Mouse (Mus musculus) left cerebral cortex, adult 8-10 months (tissue): ENCODE measurements around the gene Mtss1l. TPM values are rescaled to one million over a fixed set of nuclear protein-coding genes. Genes with fewer than 3 reads are reported as not detected.
"Not testable (repeated sequence)": the region's sequence is repeated elsewhere in the genome, so short reads cannot be mapped to it uniquely, and the experiment has no call there.

Experiments used
- DNase-seq, 2 experiments: peaks; one replicate each; pipeline ENCODE4 v3.0.0; 2022; ENCODE audit warnings: low spot score in 2 of 2
- total RNA-seq, 4 experiments: library from RNA; stranded (reverse); gene quantifications; 2 replicates each; pipeline ENCODE4 v1.2.4; 2022

The Mtss1l gene
- total RNA-seq, 4 experiments from 2014 or later: 206 to 236 (median 215) TPM

DNA sequence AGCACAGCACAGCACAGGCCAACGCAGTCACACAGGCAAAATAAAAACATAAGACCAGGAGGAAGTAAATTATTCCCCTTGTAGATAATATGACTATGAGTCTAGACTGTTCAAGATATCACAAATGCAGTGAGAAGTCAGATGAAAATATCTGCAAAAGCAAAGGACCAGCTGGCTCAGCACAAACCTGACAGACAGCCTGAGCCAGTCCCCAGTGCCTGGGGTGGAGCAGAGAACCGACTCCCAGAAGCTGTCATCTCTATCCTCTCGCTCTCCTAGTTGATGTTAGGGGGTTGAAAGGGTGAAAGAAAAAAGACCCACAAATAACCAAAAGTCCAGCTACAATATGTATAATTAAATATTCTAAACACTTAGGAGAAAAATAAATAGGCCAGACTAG lies 54.4 kb downstream of the Mtss1l start:
- DNase-seq: no peak

DNA sequence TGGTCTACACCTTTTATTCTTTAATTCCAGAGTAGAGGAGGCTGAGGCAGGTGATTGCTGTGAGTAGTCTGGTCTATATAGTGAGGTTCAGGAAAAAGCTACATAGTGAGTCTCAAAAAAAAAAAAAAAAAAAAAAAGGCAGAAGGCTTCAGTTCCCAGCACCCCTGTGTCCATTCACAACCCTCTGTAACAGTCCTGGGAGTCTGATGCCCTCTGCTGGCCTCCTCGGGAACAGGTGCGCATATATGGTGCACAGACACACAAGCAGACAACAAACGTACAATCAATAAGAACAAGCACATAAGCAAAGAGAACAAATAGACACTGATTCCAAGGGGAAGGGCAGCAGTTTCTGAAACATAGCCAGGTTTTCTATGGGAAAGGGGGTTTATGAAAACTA lies 55.1 kb downstream of the Mtss1l start:
- no peak for DNase-seq

DNA sequence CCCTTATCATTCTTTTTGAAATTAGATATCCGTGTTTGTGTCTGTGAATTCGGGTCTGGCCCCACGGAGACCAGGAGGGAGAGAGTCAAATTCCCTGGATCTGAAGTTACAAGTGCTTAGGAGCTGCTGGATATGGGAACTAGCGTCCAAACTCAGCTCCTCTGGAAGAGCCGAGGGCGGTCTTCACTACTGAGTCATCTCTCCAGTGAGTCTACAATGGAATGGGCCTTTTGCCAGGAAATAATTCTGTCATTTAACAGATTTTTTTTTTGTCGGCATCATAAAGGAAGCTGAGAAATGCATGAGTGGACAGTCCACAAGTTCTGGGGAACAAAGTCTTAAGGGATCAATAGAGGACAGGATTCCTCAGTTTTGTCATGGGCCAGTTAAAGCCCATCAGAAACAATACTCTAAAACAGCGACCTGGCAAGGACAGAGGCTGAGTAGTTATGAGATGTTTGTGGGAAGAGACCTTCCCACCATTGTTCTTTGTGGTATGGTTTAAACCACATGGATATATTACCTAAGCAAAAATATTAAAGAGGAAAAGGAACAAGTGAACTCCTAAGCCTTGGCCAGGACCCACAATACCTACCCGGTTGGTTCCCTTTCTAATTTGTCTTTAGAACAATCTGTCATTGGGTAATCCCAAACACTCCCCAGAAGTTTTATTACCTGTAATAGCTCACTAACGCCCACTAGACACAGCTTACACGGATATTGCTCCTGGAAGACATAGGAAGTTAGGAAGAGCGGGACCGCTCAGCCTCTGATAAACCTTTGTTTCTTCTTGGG lies 58.8 kb downstream of the Mtss1l start:
- peak in 1 of 2 experiments; percentile 38 for DNase-seq

DNA sequence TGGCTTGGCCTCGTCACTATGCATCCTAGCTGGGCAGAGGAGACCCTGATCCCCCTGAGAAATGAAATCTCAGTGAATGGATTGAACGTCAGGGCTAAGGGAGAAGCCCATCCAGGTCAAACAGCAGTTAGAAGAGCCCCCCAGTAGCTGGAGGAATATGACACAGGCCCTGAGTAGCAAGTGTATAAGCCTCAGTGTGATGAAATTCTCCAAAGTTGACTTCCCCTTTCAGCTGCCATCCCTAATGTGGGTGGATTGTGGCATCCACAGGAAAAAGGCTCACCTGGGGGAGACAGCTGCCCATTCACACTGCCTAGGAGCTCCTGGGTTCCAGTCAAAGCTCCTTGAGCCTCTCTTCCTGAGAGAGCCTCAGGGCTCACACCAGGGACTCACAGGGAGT lies 64.1 kb downstream of the Mtss1l start:
- DNase-seq: no peak

DNA sequence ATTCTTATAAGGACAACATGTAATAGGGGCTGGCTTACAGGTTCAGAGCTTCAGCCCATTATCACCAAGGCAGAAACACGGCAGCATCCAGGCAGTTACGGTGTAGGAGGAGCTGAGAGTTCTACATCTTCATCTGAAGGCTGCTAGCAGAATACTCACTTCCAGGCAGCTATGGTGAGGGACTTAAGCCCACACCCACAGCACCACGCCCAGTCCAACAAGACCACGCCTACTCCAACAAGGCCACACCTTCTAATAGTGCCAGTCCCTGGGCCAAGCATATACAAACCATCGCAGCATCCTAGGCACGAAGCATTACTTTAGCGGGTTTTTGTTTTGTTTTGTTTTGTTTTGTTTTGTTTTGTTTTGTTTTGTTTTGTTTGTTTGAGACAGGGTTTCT lies 65.2 kb downstream of the Mtss1l start:
- not testable (repeated sequence) for DNase-seq

DNA sequence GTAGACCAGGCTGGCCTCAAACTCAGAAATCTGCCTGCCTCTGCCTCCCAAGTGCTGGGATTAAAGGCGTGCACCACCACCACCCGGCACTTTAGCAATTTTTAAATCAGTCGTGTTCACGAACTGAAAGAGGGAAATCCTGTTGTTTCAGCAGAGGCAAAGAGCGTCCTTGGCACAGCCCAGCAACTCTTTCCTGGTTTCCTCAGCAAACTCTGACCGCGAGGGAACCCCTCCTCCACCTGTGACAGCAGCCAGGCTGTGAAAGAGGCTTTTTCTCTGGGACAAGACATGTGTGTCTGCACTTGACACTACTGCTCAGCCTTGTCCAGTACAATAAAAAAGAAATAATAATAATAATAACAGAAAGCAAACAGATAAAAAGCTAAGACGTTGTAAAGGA lies 65.7 kb downstream of the Mtss1l start:
- DNase-seq: no peak

DNA sequence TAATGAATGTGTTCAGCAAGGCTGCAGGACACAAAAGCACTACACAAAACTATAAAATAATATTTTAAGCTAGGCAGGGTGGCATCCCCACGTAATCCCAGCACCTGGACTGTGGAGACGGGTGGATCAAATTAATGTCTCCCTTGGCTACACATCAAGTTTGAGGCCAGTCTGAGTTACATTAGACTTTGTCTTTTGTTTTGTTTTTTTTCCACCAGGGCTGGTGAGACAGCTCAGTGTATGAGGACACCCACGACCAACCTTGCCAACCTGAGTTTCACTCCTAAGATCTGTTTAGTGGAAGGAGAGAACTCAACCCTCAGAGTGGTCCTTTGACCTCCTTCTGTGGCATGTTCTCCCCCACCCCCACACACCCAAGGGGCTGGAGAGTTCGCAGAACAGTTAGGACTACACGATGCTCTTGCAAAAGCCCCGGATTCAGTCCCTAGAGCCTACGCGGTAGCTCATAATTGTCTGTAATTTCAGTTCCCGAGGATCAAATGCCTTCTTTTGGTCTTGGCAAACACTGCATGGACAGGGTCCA lies 66.2 kb downstream of the Mtss1l start:
- no peak for DNase-seq

DNA sequence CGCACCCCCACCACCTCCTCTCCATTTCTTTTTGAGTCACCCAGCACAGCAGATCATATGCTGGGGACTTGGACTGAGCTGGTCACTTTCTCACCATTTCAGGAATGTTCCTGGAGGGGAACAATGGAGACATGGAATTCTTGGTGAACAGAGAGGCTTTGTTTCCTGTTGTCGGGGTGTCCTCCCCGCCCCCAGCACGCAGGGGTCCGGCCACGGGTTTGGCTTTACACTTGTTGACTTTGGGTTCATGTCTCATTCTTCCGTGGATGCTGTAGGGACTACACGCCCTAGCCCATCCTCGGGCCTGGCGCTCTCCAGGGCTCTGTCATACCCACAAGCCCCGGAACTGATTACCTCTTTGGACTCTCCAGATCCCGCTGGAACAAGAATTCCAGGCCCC lies 67.7 kb downstream of the Mtss1l start:
- DNase-seq: no peak

DNA sequence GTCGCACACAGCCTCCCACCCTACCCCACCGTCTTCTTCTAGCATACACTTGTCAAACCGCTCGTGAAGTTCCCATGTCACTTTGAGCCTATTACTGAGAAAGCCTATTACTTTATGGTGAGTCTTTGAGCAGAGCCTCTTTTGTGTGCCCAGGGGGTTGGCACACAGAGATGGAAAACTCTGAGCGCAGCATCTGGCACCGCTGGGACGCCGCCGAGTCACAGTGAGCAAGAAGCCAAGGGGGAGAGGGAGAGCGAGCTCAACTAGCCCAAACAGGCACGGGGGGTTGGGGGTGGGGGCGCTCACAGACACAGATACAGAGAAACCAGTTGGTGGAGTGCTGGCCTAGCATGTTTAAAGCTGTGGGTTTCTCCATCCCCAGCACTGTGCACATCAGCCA lies 68.3 kb downstream of the Mtss1l start:
- DNase-seq: no peak

DNA sequence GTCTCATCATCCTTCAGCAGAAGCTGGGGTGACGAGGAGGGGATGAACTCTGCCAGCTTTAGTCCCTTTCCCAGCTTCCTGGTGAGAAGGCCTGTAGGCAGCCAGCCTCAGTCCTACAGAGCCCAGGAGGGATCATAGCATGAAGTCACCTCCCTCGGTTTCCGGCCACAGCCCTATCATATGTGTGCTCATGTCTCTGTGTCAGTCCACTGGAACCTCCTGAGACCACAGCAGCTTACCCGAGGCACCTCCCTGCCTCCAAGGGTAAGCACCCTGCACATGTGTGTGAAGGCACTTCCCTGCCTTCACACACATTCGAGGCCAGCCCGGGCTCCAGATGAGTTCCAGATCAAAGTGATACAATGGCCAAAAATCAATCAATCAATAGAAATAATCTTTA lies 69.0 kb downstream of the Mtss1l start:
- no peak for DNase-seq

Other genes with a start within 250 kb of the Mtss1l start
- 10 to 100 TPM; 29.2 to 30.7 (median 30.4) TPM for gene Vac14, start 102.9 kb upstream of the Mtss1l start, total RNA-seq
- gene Il34, start 84.4 kb downstream of the Mtss1l start, total RNA-seq: 10 to 100 TPM; 80.4 to 88.7 (median 81.2) TPM
- 10 to 100 TPM; 50.2 to 56.8 (median 54.5) TPM for gene Cog4, start 125.1 kb downstream of the Mtss1l start, total RNA-seq
- gene Sf3b3, start 125.3 kb downstream of the Mtss1l start, total RNA-seq: 10 to 100 TPM; 58.6 to 66.2 (median 60.5) TPM
- 10 to 100 TPM; 16.7 to 20.2 (median 19.4) TPM for gene Fuk, start 181.0 kb downstream of the Mtss1l start, total RNA-seq
- gene St3gal2, start 198.4 kb downstream of the Mtss1l start, total RNA-seq: 10 to 100 TPM; 87.8 to 95.6 (median 94.6) TPM